Comparison of ENCODE assay signal across 8 mouse cellular contexts in genomic region chr7:127708207-127709078, GRCm38 (mm10). TPM values are rescaled to one million over a fixed set of nuclear protein-coding genes. Genes with fewer than 3 reads are reported as not detected.
DNase-seq lines count a peak whose midpoint lies in the region; ATAC-seq and TF ChIP-seq lines count a peak whose summit lies in the region.

Gene Bcl7c, minus strand, starts transcription at chr7:127708933.

- peak within 1 kb of the TSS; percentile 95 for H3K27ac ChIP-seq in forebrain, embryonic 10.5 days
- peak within 1 kb of the TSS; percentile 74 to 96 for H3K27ac ChIP-seq in heart, embryonic 14.5 days (replicated peaks in 1 of 2; ENCODE audit: control insufficient read depth in 1 of 2, insufficient read depth in 1 of 2, low read depth in 2 of 2, low read length in 2 of 2)
- H3K27ac ChIP-seq in liver, embryonic 14.5 days = peak within 1 kb of the TSS; percentile 65
- peak within 1 kb of the TSS; percentile 99 for H3K27ac ChIP-seq in stomach, embryonic 15.5 days

- H3K4me3 ChIP-seq in E14TG2a.4 (replicated peaks; ENCODE audit: low read length) = peak within 1 kb of the TSS; percentile 91
- H3K4me3 ChIP-seq in forebrain, embryonic 10.5 days = peak within 1 kb of the TSS; percentile 68
- H3K4me3 ChIP-seq in heart, embryonic 14.5 days (ENCODE audit: control insufficient read depth in 1 of 2, insufficient read depth in 1 of 2, low read depth in 1 of 2, low read length in 2 of 2) = peak within 1 kb of the TSS; percentile 55 to 74
- peak within 1 kb of the TSS; percentile 67 to 75 for H3K4me3 ChIP-seq in liver, embryonic 14.5 days (ENCODE audit: insufficient read depth in 1 of 2, low read depth in 2 of 2, low read length in 2 of 2)
- peak within 1 kb of the TSS; percentile 78 for H3K4me3 ChIP-seq in stomach, embryonic 15.5 days (replicated peaks)

- H3K9me3 ChIP-seq in E14TG2a.4 (ENCODE audit: low read length) = no peaks in the 10 kb centered on the region
- H3K9me3 ChIP-seq in forebrain, embryonic 10.5 days = no peaks in the 10 kb centered on the region
- no peaks in the 10 kb centered on the region for H3K9me3 ChIP-seq in heart, embryonic 14.5 days (ENCODE audit: control insufficient read depth, low read length)
- no peaks in the 10 kb centered on the region for H3K9me3 ChIP-seq in liver, embryonic 14.5 days (ENCODE audit: control insufficient read depth, low read length)
- H3K9me3 ChIP-seq in stomach, embryonic 15.5 days = no peaks in the 10 kb centered on the region

- peak; percentile 97 for DNase-seq in c-Kit-positive CD71-negative TER-119-negative erythroid progenitor cells, embryonic 14.5 days (ENCODE audit: low read depth)
- peak; percentile 91 for DNase-seq in forebrain, embryonic 10.5 days (ENCODE audit: extremely low spot score, low spot score)
- DNase-seq in kidney, postnatal 14 days = peak; percentile 94
- DNase-seq in liver, embryonic 14.5 days (ENCODE audit: low read depth in 3 of 3, low spot score in 3 of 3) = peak; percentile 81 to 83 (median 82)
- peak; percentile 91 for DNase-seq in neural tube, embryonic 10.5 days (ENCODE audit: extremely low spot score, low spot score)

- no peak for TF ChIP-seq EP300 in liver, embryonic 14.5 days (IDR thresholded peaks at IDR 0.05; ENCODE audit: low read depth)

- peak; percentile 89 for ATAC-seq in heart, embryonic 14.5 days (ENCODE audit: insufficient number of reproducible peaks, insufficient read depth, low FRiP score, low read depth)
- ATAC-seq in liver, embryonic 14.5 days (ENCODE audit: insufficient read depth) = peak; percentile 90
- peak; percentile 82 for ATAC-seq in stomach, embryonic 15.5 days (ENCODE audit: insufficient read depth, low FRiP score, low read depth)

- TF ChIP-seq CTCF in E14TG2a.4 (conservative IDR thresholded peaks at IDR 0.05; ENCODE audit: low read length) = no peak
- peak; percentile 56 for TF ChIP-seq CTCF in liver, embryonic 14.5 days (IDR thresholded peaks at IDR 0.05; ENCODE audit: low read depth)

- H3K4me2 ChIP-seq in heart, embryonic 14.5 days (ENCODE audit: low read length) = peak within 1 kb of the TSS; percentile 80
- peak within 1 kb of the TSS; percentile 78 for H3K4me2 ChIP-seq in liver, embryonic 14.5 days (ENCODE audit: low read depth)
- H3K4me2 ChIP-seq in stomach, embryonic 15.5 days = peak within 1 kb of the TSS; percentile 86

- H3K27me3 ChIP-seq in E14TG2a.4 (ENCODE audit: insufficient read depth, low read length) = no peaks in the 10 kb centered on the region
- H3K27me3 ChIP-seq in forebrain, embryonic 10.5 days (ENCODE audit: poor library complexity, severe bottlenecking) = no peaks in the 10 kb centered on the region
- no peaks in the 10 kb centered on the region for H3K27me3 ChIP-seq in heart, embryonic 14.5 days (ENCODE audit: control insufficient read depth, insufficient read depth, low read length)
- no peaks in the 10 kb centered on the region for H3K27me3 ChIP-seq in liver, embryonic 14.5 days (ENCODE audit: control insufficient read depth, insufficient read depth, low read length)
- H3K27me3 ChIP-seq in stomach, embryonic 15.5 days (replicated peaks) = no peaks in the 10 kb centered on the region

- H3K9ac ChIP-seq in heart, embryonic 14.5 days (ENCODE audit: low read length) = peak within 1 kb of the TSS; percentile 91
- H3K9ac ChIP-seq in liver, embryonic 14.5 days (replicated peaks) = peak within 1 kb of the TSS; percentile 78
- H3K9ac ChIP-seq in stomach, embryonic 15.5 days = peak within 1 kb of the TSS; percentile 80

- peaks cover 36% of the 10 kb centered on the region for H3K36me3 ChIP-seq in E14TG2a.4 (ENCODE audit: insufficient read depth, low read length)
- H3K36me3 ChIP-seq in forebrain, embryonic 10.5 days (replicated peaks) = peaks cover 36% of the 10 kb centered on the region
- peaks cover 35% of the 10 kb centered on the region for H3K36me3 ChIP-seq in heart, embryonic 14.5 days (ENCODE audit: control insufficient read depth, insufficient read depth, low read length)
- no peaks in the 10 kb centered on the region for H3K36me3 ChIP-seq in liver, embryonic 14.5 days (replicated peaks; ENCODE audit: control insufficient read depth, insufficient read depth, low read depth)
- H3K36me3 ChIP-seq in stomach, embryonic 15.5 days = peaks cover 13% of the 10 kb centered on the region; the same call in 1 of the 2 replicates

- under 1% methylated on average over 89 of the region's 90 CpGs for whole genome bisulfite sequencing in forebrain, embryonic 10.5 days
- 1% methylated on average over 70 of the region's 90 CpGs for WGBS in heart, embryonic 14.5 days
- WGBS in liver, embryonic 14.5 days (ENCODE audit: insufficient replicate concordance) = under 1% methylated on average over 88 of the region's 90 CpGs
- WGBS in stomach, embryonic 15.5 days = 1% methylated on average over 89 of the region's 90 CpGs

- peaks cover 63% of the 10 kb centered on the region for H3K4me1 ChIP-seq in E14TG2a.4 (replicated peaks; ENCODE audit: low read depth, low read length)
- H3K4me1 ChIP-seq in forebrain, embryonic 10.5 days = peaks cover 58% of the 10 kb centered on the region
- H3K4me1 ChIP-seq in heart, embryonic 14.5 days (ENCODE audit: control insufficient read depth in 2 of 2, insufficient read depth in 2 of 2, low read length in 2 of 2) = peaks cover 21 to 24% of the 10 kb centered on the region in 2 experiments
- H3K4me1 ChIP-seq in liver, embryonic 14.5 days (replicated peaks; ENCODE audit: control insufficient read depth in 2 of 2, insufficient read depth in 2 of 2, low read length in 1 of 2) = peaks cover 6 to 34% of the 10 kb centered on the region in 2 experiments
- peaks cover 40% of the 10 kb centered on the region for H3K4me1 ChIP-seq in stomach, embryonic 15.5 days

RNA-seq across cellular contexts. Expression of gene Bcl7c, which starts in this region (rescaled TPM):
- polyA plus RNA-seq in forebrain, embryonic 10.5 days (2016; fragmentation: Nextera tagmentation; extraction: Ambion mirVana) = 44.5 and 50.4 TPM in 2 replicates
- polyA plus RNA-seq in heart, embryonic 14.5 days (2014; fragmentation: Nextera tagmentation; extraction: Ambion mirVana) = 30.6 and 41.1 TPM in 2 replicates
- polyA plus RNA-seq in liver, embryonic 14.5 days (2012; rRNA removed) = 11.6 and 12.5 TPM in 2 replicates
- 21.7 and 27.9 TPM in 2 replicates for polyA plus RNA-seq in liver, embryonic 14.5 days (2014; fragmentation: Nextera tagmentation; extraction: Ambion mirVana)
- 59.3 and 63.4 TPM in 2 replicates for polyA plus RNA-seq in stomach, embryonic 15.5 days (2015; fragmentation: Nextera tagmentation; extraction: Ambion mirVana)

Comparison
In these comparisons a context has a peak if more than half of its experiments do, and no peak if none do; other contexts are left out.
1. Peak in every context shown above with its lines: DNase-seq, ATAC-seq, H3K4me3 ChIP-seq and H3K27ac ChIP-seq.